Mouse (Mus musculus): Measurements from ENCODE around the gene Gemin5.

The Gemin5 gene

GRCm38 (mm10) chr11:58171459-58172091, 3.2 kb upstream of the Gemin5 start, which contains the start of gene Mrpl22:
Gene Mrpl22, plus strand, starts transcription at chr11:58171661.
- peak; percentile 97 for DNase-seq (ENCODE audit: low read depth, low spot score)

GRCm38 (mm10) chr11:58169666-58170065, 1.3 kb upstream of the Gemin5 start:
- no peak for DNase-seq (ENCODE audit: low read depth, low spot score)

GRCm38 (mm10) chr11:58167822-58168166, 545 bp downstream of the Gemin5 start:
- DNase-seq (ENCODE audit: low read depth, low spot score) = no peak

GRCm38 (mm10) chr11:58165072-58165471, 3.3 kb downstream of the Gemin5 start:
- no peak for DNase-seq (ENCODE audit: low read depth, low spot score)

- no peak for DNase-seq (ENCODE audit: low read depth, low spot score)
Observed at GRCm38 (mm10) chr11:58156871-58157270, 11.5 kb downstream of the Gemin5 start.

- DNase-seq (ENCODE audit: low read depth, low spot score) = no peak
Observed at GRCm38 (mm10) chr11:58155458-58155857, 12.9 kb downstream of the Gemin5 start.

- no peak for DNase-seq (ENCODE audit: low read depth, low spot score)
Observed at GRCm38 (mm10) chr11:58146241-58146640, 22.1 kb downstream of the Gemin5 start.

GRCm38 (mm10) chr11:58143704-58144426, 24.5 kb downstream of the Gemin5 start:
- DNase-seq (ENCODE audit: low read depth, low spot score) = no peak

GRCm38 (mm10) chr11:58139466-58139865, 28.9 kb downstream of the Gemin5 start:
- DNase-seq (ENCODE audit: low read depth, low spot score) = no peak

- no peak for DNase-seq (ENCODE audit: low read depth, low spot score)
Observed at GRCm38 (mm10) chr11:58138821-58139220, 29.5 kb downstream of the Gemin5 start.

GRCm38 (mm10) chr11:58136677-58137076, 31.7 kb downstream of the Gemin5 start:
- DNase-seq (ENCODE audit: low read depth, low spot score) = no peak

- no peak for DNase-seq (ENCODE audit: low read depth, low spot score)
Observed at GRCm38 (mm10) chr11:58135296-58135695, 33.0 kb downstream of the Gemin5 start.

- no peak for DNase-seq (ENCODE audit: low read depth, low spot score)
Observed at GRCm38 (mm10) chr11:58134869-58135268, 33.5 kb downstream of the Gemin5 start.

- no peak for DNase-seq (ENCODE audit: low read depth, low spot score)
Observed at GRCm38 (mm10) chr11:58132026-58132425, 36.3 kb downstream of the Gemin5 start.

- DNase-seq (ENCODE audit: low read depth, low spot score) = no peak
Observed at GRCm38 (mm10) chr11:58129302-58129843, 39.0 kb downstream of the Gemin5 start.

GRCm38 (mm10) chr11:58127544-58127943, 40.8 kb downstream of the Gemin5 start:
- no peak for DNase-seq (ENCODE audit: low read depth, low spot score)

GRCm38 (mm10) chr11:58126397-58127160, 41.8 kb downstream of the Gemin5 start:
- DNase-seq (ENCODE audit: low read depth, low spot score) = no peak

GRCm38 (mm10) chr11:58125021-58125420, 43.3 kb downstream of the Gemin5 start:
- no peak for DNase-seq (ENCODE audit: low read depth, low spot score)

- no peak for DNase-seq (ENCODE audit: low read depth, low spot score)
Observed at GRCm38 (mm10) chr11:58123711-58124110, 44.6 kb downstream of the Gemin5 start.

GRCm38 (mm10) chr11:58121351-58121750, 47.0 kb downstream of the Gemin5 start:
- no peak for DNase-seq (ENCODE audit: low read depth, low spot score)

GRCm38 (mm10) chr11:58120655-58121054, 47.7 kb downstream of the Gemin5 start:
- DNase-seq (ENCODE audit: low read depth, low spot score) = no peak

- no peak for DNase-seq (ENCODE audit: low read depth, low spot score)
Observed at GRCm38 (mm10) chr11:58117044-58117652, 51.2 kb downstream of the Gemin5 start.

Measured in embryo, embryonic 11.5 days (tissue).